ENCODE assay signal across 11 mouse cellular contexts in genomic region chrX:73573942-73574604, GRCm38 (mm10).
A peak's percentile ranks its signal among the peaks of the same experiment; 100 is the strongest.
DNase-seq lines count a peak whose midpoint lies in the region; ATAC-seq and TF ChIP-seq lines count a peak whose summit lies in the region.
"Had no signal": no experiment of that assay in that cellular context is flagged by ENCODE, and none has a peak within 500 bp of the region (broad histone marks: within the 10 kb centered on the region; RNA-seq: fewer than 3 reads in every experiment).

No protein-coding gene starts in this region.

- peak; percentile 64 for TF ChIP-seq CTCF in intestine, postnatal 0 days (IDR thresholded peaks at IDR 0.05; ENCODE audit: low read depth)
- peak; percentile 32 for TF ChIP-seq CTCF in E14TG2a.4 (conservative IDR thresholded peaks at IDR 0.05; ENCODE audit: low read length)

- no peak for ATAC-seq in intestine, postnatal 0 days
- no peak for ATAC-seq in intestine, embryonic 16.5 days
- peak; percentile 74 for ATAC-seq in megakaryocyte, adult 5-6 weeks (ENCODE audit: poor library complexity, severe bottlenecking)
- no peak for ATAC-seq in hindbrain, embryonic 11.5 days (ENCODE audit: low FRiP score)
- ATAC-seq: hindbrain, embryonic 16.5 days had no signal

- H3K9ac ChIP-seq in intestine, postnatal 0 days (ENCODE audit: low read depth, low read length), result no peak overlapping the region
- no peak overlapping the region for H3K9ac ChIP-seq in intestine, embryonic 16.5 days (ENCODE audit: low read depth, low read length)
- no peak overlapping the region for H3K9ac ChIP-seq in hindbrain, embryonic 11.5 days (ENCODE audit: low read depth, low read length)
- H3K9ac ChIP-seq: liver, embryonic 15.5 days; neural tube, embryonic 12.5 days had no signal

- H3K4me1 ChIP-seq in intestine, postnatal 0 days (replicated peaks; ENCODE audit: control insufficient read depth, insufficient read depth, low read length), result no peaks in the 10 kb centered on the region
- H3K4me1 ChIP-seq in intestine, embryonic 16.5 days (ENCODE audit: control insufficient read depth, insufficient read depth, low read length), result no peaks in the 10 kb centered on the region
- peaks cover 10% of the 10 kb centered on the region for H3K4me1 ChIP-seq in E14TG2a.4 (replicated peaks; ENCODE audit: low read depth, low read length)
- H3K4me1 ChIP-seq in hindbrain, embryonic 11.5 days (replicated peaks; ENCODE audit: control insufficient read depth, insufficient read depth, low read length), result no peaks in the 10 kb centered on the region
- H3K4me1 ChIP-seq: neural tube, embryonic 12.5 days had no signal

- H3K27me3 ChIP-seq in intestine, postnatal 0 days (replicated peaks; ENCODE audit: control insufficient read depth, insufficient read depth, low read length), result no peaks in the 10 kb centered on the region
- H3K27me3 ChIP-seq in intestine, embryonic 16.5 days (replicated peaks; ENCODE audit: control insufficient read depth, insufficient read depth, low read length), result no peaks in the 10 kb centered on the region
- no peaks in the 10 kb centered on the region for H3K27me3 ChIP-seq in E14TG2a.4 (ENCODE audit: insufficient read depth, low read length)
- no peaks in the 10 kb centered on the region for H3K27me3 ChIP-seq in hindbrain, embryonic 11.5 days (ENCODE audit: control insufficient read depth, insufficient read depth, low read length)
- H3K27me3 ChIP-seq: liver, embryonic 15.5 days; neural tube, embryonic 12.5 days had no signal

- no peak overlapping the region for H3K4me3 ChIP-seq in intestine, postnatal 0 days (ENCODE audit: low read depth, low read length)
- no peak overlapping the region for H3K4me3 ChIP-seq in intestine, embryonic 16.5 days (ENCODE audit: low read length)
- H3K4me3 ChIP-seq in E14TG2a.4 (replicated peaks; ENCODE audit: low read length), result no peak overlapping the region
- H3K4me3 ChIP-seq in hindbrain, embryonic 11.5 days (ENCODE audit: low read depth, low read length), result no peak overlapping the region
- H3K4me3 ChIP-seq: liver, embryonic 15.5 days; neural tube, embryonic 12.5 days had no signal

- DNase-seq in c-Kit-positive CD71-positive TER-119-positive erythroid progenitor cells, embryonic 14.5 days (ENCODE audit: low spot score), result peak; percentile 28
- DNase-seq in ovary, postnatal 10 days (ENCODE audit: low spot score), result no peak
- DNase-seq in right cerebral cortex, postnatal 25 days, result no peak
- DNase-seq in hindbrain, embryonic 11.5 days (ENCODE audit: low spot score), result no peak

- H3K36me3 ChIP-seq in intestine, postnatal 0 days (ENCODE audit: control insufficient read depth, insufficient read depth), result no peaks in the 10 kb centered on the region
- no peaks in the 10 kb centered on the region for H3K36me3 ChIP-seq in intestine, embryonic 16.5 days (ENCODE audit: control insufficient read depth, insufficient read depth, low read length)
- H3K36me3 ChIP-seq in E14TG2a.4 (ENCODE audit: insufficient read depth, low read length), result no peaks in the 10 kb centered on the region
- no peaks in the 10 kb centered on the region for H3K36me3 ChIP-seq in hindbrain, embryonic 11.5 days (ENCODE audit: control insufficient read depth, insufficient read depth, low read length)
- H3K36me3 ChIP-seq: liver, embryonic 15.5 days; neural tube, embryonic 12.5 days had no signal

- no peak overlapping the region for H3K27ac ChIP-seq in intestine, postnatal 0 days (ENCODE audit: low read depth, low read length)
- H3K27ac ChIP-seq in intestine, embryonic 16.5 days (ENCODE audit: low read length), result no peak overlapping the region
- no peak overlapping the region for H3K27ac ChIP-seq in hindbrain, embryonic 11.5 days (ENCODE audit: low read depth, low read length)
- H3K27ac ChIP-seq: neural tube, embryonic 12.5 days had no signal

- no peak overlapping the region for H3K4me2 ChIP-seq in intestine, postnatal 0 days (replicated peaks; ENCODE audit: low read depth)
- no peak overlapping the region for H3K4me2 ChIP-seq in intestine, embryonic 16.5 days (ENCODE audit: low read depth, low read length)
- H3K4me2 ChIP-seq in hindbrain, embryonic 11.5 days (replicated peaks; ENCODE audit: low read depth, low read length), result no peak overlapping the region
- H3K4me2 ChIP-seq: liver, embryonic 15.5 days; neural tube, embryonic 12.5 days had no signal

- H3K9me3 ChIP-seq in intestine, postnatal 0 days (ENCODE audit: control insufficient read depth), result no peaks in the 10 kb centered on the region
- no peaks in the 10 kb centered on the region for H3K9me3 ChIP-seq in intestine, embryonic 16.5 days (ENCODE audit: control insufficient read depth, low read length)
- no peaks in the 10 kb centered on the region for H3K9me3 ChIP-seq in E14TG2a.4 (ENCODE audit: low read length)
- no peaks in the 10 kb centered on the region for H3K9me3 ChIP-seq in hindbrain, embryonic 11.5 days (ENCODE audit: control insufficient read depth, low read length)
- H3K9me3 ChIP-seq: liver, embryonic 15.5 days; neural tube, embryonic 12.5 days had no signal

- WGBS in intestine, postnatal 0 days, result 86% methylated on average over 5 of the region's 5 CpGs
- WGBS in intestine, embryonic 16.5 days, result 89% methylated on average over 5 of the region's 5 CpGs
- 93% methylated on average over 5 of the region's 5 CpGs for WGBS in hindbrain, embryonic 11.5 days
